Mouse (Mus musculus): ENCODE measurements at regions not wholly inside any gene's neighbourhood (a gene's known extent, or its start where the extent isn't known, plus 50 kb on each side); places are given as distances from the start of the nearest gene placed in this dataset.

GRCm38 (mm10) chr10:8952922-8953321 lies 67.1 kb upstream of the Sash1 start:
- DNase-seq (ENCODE audit: extremely low spot score, low read depth, low spot score) = no peak

DNA sequence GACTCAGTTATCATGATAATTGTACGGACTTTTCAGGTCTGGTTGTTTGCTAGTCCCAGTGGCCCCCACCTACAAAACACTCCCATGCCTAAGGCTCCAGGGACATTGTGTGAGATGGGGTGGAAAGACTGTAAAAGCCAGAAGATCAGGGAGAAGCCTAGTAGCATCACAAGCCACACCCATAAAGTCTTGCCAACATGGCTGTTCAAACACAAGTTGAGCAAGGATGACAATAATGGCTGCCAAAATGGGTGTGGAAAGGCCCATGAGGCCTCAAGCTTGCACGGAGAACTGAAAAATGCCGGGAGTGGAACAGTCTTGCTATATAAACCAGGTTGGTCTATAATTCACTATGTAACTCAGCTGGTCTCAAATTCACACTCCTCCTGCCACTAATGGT lies 66.1 kb upstream of the Sash1 start:
- DNase-seq (ENCODE audit: extremely low spot score, low read depth, low spot score) = no peak

DNA sequence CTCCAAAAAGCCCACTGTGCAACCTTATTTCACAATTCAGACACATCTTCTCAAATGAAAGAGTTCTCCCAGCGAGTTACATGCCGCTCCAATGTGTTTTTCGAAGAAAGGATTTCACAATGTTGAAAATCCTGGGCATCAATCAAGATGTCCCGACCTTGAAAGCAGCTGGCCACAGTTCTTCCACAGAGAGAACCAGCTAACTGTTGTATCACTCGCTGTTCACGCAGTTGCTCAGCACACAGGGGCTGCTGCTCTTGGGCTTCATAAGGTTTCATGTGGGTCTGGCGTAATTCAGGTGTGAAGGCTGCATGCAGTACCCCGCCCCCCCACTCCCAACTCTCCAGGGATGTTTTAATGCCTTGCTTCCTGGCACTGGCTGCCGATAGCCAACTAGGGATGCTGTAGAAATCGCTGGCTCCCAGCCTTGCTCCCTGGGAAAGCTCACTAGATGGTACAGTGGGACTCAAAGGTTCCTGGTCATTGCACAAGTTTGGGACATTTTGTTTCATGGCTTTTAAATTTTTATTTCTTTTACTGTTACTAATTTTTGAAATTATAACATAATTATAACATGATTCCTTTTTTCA lies 65.5 kb upstream of the Sash1 start:
- no peak for DNase-seq (ENCODE audit: extremely low spot score, low read depth, low spot score)

DNA sequence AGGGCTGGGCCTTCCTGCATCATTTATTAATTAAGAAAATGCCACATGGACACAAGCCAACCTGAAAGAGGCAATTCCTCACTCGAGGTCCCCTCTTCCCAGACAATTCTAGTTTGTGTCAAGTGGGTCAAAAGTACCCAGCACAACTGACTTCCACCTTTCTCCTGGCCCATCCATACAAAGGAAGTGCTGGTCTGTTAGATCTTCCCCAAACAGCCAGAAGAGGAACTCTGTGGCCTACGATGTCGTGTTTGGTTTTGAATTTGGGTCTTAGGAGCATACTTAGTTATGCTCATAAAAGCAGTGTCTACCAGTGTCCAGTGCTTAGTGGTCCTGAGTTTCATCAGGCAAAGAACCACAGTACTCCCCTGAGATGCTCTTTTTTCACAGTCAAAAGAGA lies 62.4 kb upstream of the Sash1 start:
- DNase-seq (ENCODE audit: extremely low spot score, low read depth, low spot score) = no peak

DNA sequence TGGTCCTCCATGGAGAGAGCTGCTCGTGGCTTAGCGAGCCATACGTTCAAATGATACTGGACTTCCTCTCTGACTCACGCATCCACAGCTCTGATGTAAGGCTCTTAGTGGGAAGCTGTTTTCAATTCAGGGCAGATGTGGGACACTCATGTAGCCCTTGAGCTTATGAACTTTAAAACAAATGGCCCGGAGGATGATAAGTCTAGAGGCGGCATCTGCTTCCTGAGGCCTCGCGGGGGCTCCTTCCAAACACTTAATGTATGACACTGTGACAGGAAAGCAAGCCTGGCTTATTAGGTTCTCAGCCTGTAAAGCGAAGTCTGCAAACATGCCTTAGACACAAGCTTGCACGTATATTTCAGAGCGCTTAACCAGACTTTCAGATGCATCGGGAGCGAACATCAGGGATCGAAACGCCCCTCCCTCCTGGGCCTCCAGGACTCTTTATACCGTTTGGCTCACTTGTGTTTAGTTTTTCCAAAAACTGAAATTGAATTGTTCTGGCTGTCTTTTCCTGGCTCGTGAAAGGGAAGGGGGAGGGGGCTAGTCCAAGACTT lies 59.4 kb upstream of the Sash1 start:
- DNase-seq (ENCODE audit: extremely low spot score, low read depth, low spot score) = no peak

- no peak for DNase-seq (ENCODE audit: extremely low spot score, low read depth, low spot score)
Observed at GRCm38 (mm10) chr10:8944586-8944985, 58.7 kb upstream of the Sash1 start.

DNA sequence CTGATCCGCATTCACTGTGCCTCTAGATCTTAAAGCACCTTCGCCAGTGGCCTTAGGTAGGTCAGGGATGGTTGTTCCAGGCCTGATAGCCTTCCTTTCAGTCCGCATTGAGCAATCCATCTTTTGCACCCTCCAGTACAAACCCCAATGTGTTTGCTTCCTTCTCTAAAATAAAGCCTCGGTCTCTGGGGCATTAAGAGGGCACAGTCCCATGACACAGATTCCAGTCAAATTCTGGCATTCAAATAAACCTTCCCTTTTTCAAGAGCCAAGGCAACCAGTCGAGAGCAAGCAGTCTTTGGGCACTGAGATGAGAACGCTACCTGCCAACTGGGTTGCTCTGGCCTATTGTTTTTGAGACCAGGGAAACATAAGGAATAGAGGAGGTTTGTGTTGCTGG lies 57.8 kb upstream of the Sash1 start:
- no peak for DNase-seq (ENCODE audit: extremely low spot score, low read depth, low spot score)

- DNase-seq (ENCODE audit: extremely low spot score, low read depth, low spot score) = no peak
Observed at GRCm38 (mm10) chr10:8942967-8943471, 57.1 kb upstream of the Sash1 start.

- DNase-seq (ENCODE audit: extremely low spot score, low read depth, low spot score) = no peak
Observed at GRCm38 (mm10) chr10:8936369-8936768, 50.5 kb upstream of the Sash1 start.

All from hindlimb bud, embryonic 11.5 days (tissue).